Mouse (Mus musculus): ENCODE data around the gene Fndc3b.

DNA sequence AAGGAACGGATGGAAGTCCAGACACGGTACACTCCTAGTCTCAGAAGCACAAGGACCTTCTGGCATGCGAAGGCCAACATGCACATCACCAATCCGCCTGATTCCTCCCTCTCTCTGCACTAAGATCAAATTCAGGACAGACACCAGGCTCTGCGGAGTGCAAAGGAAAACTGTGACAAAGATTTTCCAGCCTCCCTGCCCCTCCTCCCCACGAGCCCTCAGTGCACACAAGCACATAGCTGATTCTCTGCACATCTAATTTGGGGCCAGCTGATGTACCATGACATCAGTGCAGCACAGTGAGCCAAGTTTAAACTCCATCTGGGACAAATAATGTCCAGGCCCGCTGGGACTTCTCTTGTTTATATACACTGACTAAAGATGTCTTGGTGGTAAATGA, 80.0 kb downstream of the Fndc3b start:
- TF ChIP-seq CTCF (conservative IDR thresholded peaks at IDR 0.05; ENCODE audit: low read length), result no peak
- no peak for TF ChIP-seq POU5F1 (IDR thresholded peaks at IDR 0.05; ENCODE audit: borderline replicate concordance, low read length)
- TF ChIP-seq NANOG (IDR thresholded peaks at IDR 0.05; ENCODE audit: borderline replicate concordance, low read length), result no peak

All from E14TG2a.4 (cell line).